Mouse (Mus musculus) ES-Bruce4 (cell line): Measurements from ENCODE around the gene Rnf222.

Experiments used
- CTCF ChIP-seq: IDR thresholded peaks from one replicate; pipeline ENCODE4 v1.8.1; 2011; ENCODE audit warnings: low read depth, low read length
- POLR2A ChIP-seq: IDR thresholded peaks from one replicate; pipeline ENCODE4 v1.8.1; 2011; ENCODE audit warnings: low read length; ENCODE audit not compliant: insufficient read depth

DNA sequence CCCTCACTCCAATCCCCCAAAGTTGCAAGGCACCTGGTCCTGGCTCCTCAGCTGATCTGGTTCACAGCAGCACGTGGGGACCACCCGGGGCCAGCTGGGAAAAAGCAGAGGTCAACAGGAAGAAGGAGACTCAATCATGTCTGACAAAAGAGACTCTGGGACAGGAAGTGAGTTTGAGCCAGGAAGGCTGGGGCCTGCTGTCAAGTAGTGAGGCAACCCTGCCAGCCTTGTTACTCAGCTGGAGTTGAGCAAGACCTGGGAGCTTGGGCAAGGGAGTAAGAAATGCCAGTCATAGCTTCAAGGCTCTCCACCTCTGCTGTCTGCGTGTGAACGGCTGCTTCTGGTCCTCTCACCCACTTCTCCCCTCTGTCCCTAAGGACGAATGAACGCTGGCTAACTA lies 16.6 kb upstream of the Rnf222 start, which contains the start of gene Ndel1:
- TF ChIP-seq POLR2A = no peak
- TF ChIP-seq CTCF = no peak
